ENCODE assay signal across 8 mouse cellular contexts in the genomic region with DNA sequence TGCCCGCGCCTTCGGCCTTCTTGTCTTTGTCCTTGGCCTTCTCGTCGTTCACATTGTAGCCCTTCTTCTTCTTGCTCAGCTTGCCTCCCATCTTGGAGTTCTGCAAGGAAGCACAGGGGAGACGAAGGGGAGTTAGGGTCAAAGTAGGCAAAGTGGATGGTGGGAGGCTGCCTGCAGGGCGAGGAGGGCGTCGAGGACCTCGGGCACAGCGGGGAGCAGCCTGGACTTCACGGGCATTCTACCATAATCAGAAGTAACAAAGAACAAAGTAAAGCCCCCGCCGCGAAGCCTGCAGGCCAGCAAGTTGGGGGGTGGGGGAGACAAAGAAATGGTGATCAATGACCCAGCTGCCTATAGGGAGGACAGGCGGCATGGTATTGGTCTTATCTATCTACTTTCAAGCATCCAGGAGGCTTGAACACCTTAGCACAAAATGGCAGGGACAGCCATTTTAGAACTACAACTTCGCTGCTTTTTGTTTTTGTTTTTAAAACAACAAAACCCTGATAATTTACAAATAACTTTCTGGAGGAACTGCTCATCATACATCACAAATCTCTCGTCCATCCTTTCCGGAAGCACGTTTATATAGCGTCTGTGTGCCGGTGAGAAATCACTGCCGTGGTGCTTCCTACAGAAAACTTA. TPM values are rescaled to one million over a fixed set of nuclear protein-coding genes. Genes with fewer than 3 reads are reported as not detected.
DNase-seq lines count a peak whose midpoint lies in the region; ATAC-seq and TF ChIP-seq lines count a peak whose summit lies in the region.

No protein-coding gene starts in this region.

- ATAC-seq in hindbrain, postnatal 0 days: no peak
- no peak for ATAC-seq in midbrain, postnatal 0 days (ENCODE audit: low FRiP score)
- ATAC-seq in megakaryocyte-erythroid progenitor cell, adult 5-6 weeks (replicated peaks; ENCODE audit: low FRiP score, low TSS enrichment, poor library complexity, severe bottlenecking): no peak

- 65% methylated on average over 23 of the region's 23 CpGs for WGBS in kidney, adult 2 months
- 14% methylated on average over 23 of the region's 23 CpGs for WGBS in hindbrain, postnatal 0 days
- 13% methylated on average over 23 of the region's 23 CpGs for WGBS in midbrain, postnatal 0 days

- peak overlapping the region; percentile 56 for H3K9ac ChIP-seq in hindbrain, postnatal 0 days (replicated peaks; ENCODE audit: low read length)
- peak overlapping the region; percentile 63 for H3K9ac ChIP-seq in midbrain, postnatal 0 days (replicated peaks; ENCODE audit: low read length, poor library complexity, severe bottlenecking)

- H3K27me3 ChIP-seq in kidney, adult 2 months (replicated peaks; ENCODE audit: control insufficient read depth, insufficient read depth, low read length): 0 out of 2 replicates have a peak, but pooled peaks cover 2% of the 10 kb centered on the region
- H3K27me3 ChIP-seq in hindbrain, postnatal 0 days (ENCODE audit: insufficient read depth, low read length): no peaks in the 10 kb centered on the region
- H3K27me3 ChIP-seq in midbrain, postnatal 0 days (ENCODE audit: insufficient read depth, low read length): no peaks in the 10 kb centered on the region

- no peaks in the 10 kb centered on the region for H3K9me3 ChIP-seq in hindbrain, postnatal 0 days (ENCODE audit: low read length)
- no peaks in the 10 kb centered on the region for H3K9me3 ChIP-seq in midbrain, postnatal 0 days (ENCODE audit: low read length)

- no peak for DNase-seq in kidney, adult 2 months
- DNase-seq in kidney, adult 11 months: no peak
- DNase-seq in embryo, embryonic 10 days (ENCODE audit: low spot score): peak; percentile 55
- DNase-seq in hindbrain, postnatal 0 days (ENCODE audit: low spot score): peak; percentile 37
- no peak for DNase-seq in midbrain, postnatal 0 days (ENCODE audit: low spot score)
- no peak for DNase-seq in adrenal gland, adult 8-10 months
- DNase-seq in adrenal gland, postnatal 10 days: no peak

- H3K4me2 ChIP-seq in hindbrain, postnatal 0 days (ENCODE audit: low read depth, low read length): peak overlapping the region; percentile 53
- peak overlapping the region; percentile 57 for H3K4me2 ChIP-seq in midbrain, postnatal 0 days (ENCODE audit: low read depth, low read length, poor library complexity, severe bottlenecking)

- no peaks in the 10 kb centered on the region for H3K4me1 ChIP-seq in kidney, adult 2 months (ENCODE audit: control insufficient read depth, insufficient read depth, low read length)
- 0 out of 2 replicates have a peak, but pooled peaks cover 18% of the 10 kb centered on the region for H3K4me1 ChIP-seq in hindbrain, postnatal 0 days (ENCODE audit: insufficient read depth, low read length)
- peaks cover 22% of the 10 kb centered on the region; the same call in 1 of the 2 replicates for H3K4me1 ChIP-seq in midbrain, postnatal 0 days (ENCODE audit: insufficient read depth, low read length)

- H3K36me3 ChIP-seq in kidney, adult 2 months (ENCODE audit: control insufficient read depth, insufficient read depth, low read length): no peaks in the 10 kb centered on the region
- no peaks in the 10 kb centered on the region for H3K36me3 ChIP-seq in hindbrain, postnatal 0 days (ENCODE audit: insufficient read depth, low read length)
- no peaks in the 10 kb centered on the region; the same call in 1 of the 2 replicates for H3K36me3 ChIP-seq in midbrain, postnatal 0 days (ENCODE audit: insufficient read depth, low read length)

- TF ChIP-seq CTCF in kidney, adult 2 months (conservative IDR thresholded peaks at IDR 0.05; ENCODE audit: insufficient read depth, insufficient read length, low read depth, low read length): no peak
- no peak for TF ChIP-seq CTCF in hindbrain, postnatal 0 days (IDR thresholded peaks at IDR 0.05; ENCODE audit: low read depth)
- no peak for TF ChIP-seq CTCF in midbrain, postnatal 0 days (IDR thresholded peaks at IDR 0.05)

- no peak for TF ChIP-seq POLR2A in kidney, adult 2 months (IDR thresholded peaks at IDR 0.05; ENCODE audit: low read depth, low read length)

- 0 out of 2 replicates have a peak overlapping the region, but pooled peaks have one; percentile 42 for H3K4me3 ChIP-seq in kidney, adult 2 months (ENCODE audit: insufficient read depth, low read depth, low read length)
- H3K4me3 ChIP-seq in hindbrain, postnatal 0 days (ENCODE audit: low read length): peak overlapping the region; percentile 29; the same call in 1 of the 2 replicates
- H3K4me3 ChIP-seq in midbrain, postnatal 0 days (ENCODE audit: low read depth, low read length): peak overlapping the region; percentile 19

- no peak overlapping the region for H3K27ac ChIP-seq in kidney, adult 2 months (ENCODE audit: insufficient read depth, low read depth, low read length)
- H3K27ac ChIP-seq in hindbrain, postnatal 0 days: peak overlapping the region; percentile 81
- H3K27ac ChIP-seq in midbrain, postnatal 0 days (ENCODE audit: low read depth, low read length): peak overlapping the region; percentile 83

RNA-seq across cellular contexts. Expression of a gene that starts 48.6 kb away (rescaled TPM):
- 1.6 and 2.7 TPM in 2 replicates for polyA plus RNA-seq in kidney, adult 2 months (2012; rRNA removed)
- total RNA-seq in hindbrain, postnatal 0 days (2014; rRNA removed): 701 and 894 TPM in 2 replicates
- polyA plus RNA-seq in hindbrain, postnatal 0 days (2015; fragmentation: Nextera tagmentation; extraction: Ambion mirVana): 415 and 425 TPM in 2 replicates
- 1,178 and 1,429 TPM in 2 replicates for total RNA-seq in midbrain, postnatal 0 days (2014; rRNA removed)
- polyA plus RNA-seq in midbrain, postnatal 0 days (2015; fragmentation: Nextera tagmentation; extraction: Ambion mirVana): 480 and 547 TPM in 2 replicates
- 0.40 and 0.52 TPM in 2 replicates for total RNA-seq in megakaryocyte-erythroid progenitor cell, adult 5-6 weeks (2014; fragmentation: Nextera tagmentation)
- 2.0 and 4.8 TPM in 2 replicates for total RNA-seq in megakaryocyte-erythroid progenitor cell, adult 5-6 weeks (2017)
- total RNA-seq in adrenal gland, adult 8-10 months (2022): 1 to 10 TPM; 3.1 to 4.9 (median 3.6) TPM
- 10 to 100 TPM; 17.6 to 29.6 TPM for total RNA-seq in adrenal gland, postnatal 10 days (2021)

Comparison
In these comparisons a context has a peak if more than half of its experiments do, and no peak if none do; other contexts are left out.
1. DNase-seq: peak in embryo, embryonic 10 days (single experiment) and hindbrain, postnatal 0 days (single experiment); none in kidney, adult 2 months (single experiment), kidney, adult 11 months (single experiment), midbrain, postnatal 0 days (single experiment), adrenal gland, adult 8-10 months (single experiment) and adrenal gland, postnatal 10 days (single experiment).
2. RNA of a gene that starts 48.6 kb away (total RNA-seq): 1,178 to 1,429 TPM in midbrain, postnatal 0 days and 701 to 894 TPM in hindbrain, postnatal 0 days; 17.6 to 29.6 TPM in adrenal gland, postnatal 10 days, 3.1 to 4.9 TPM in adrenal gland, adult 8-10 months and 0.40 to 4.8 TPM in megakaryocyte-erythroid progenitor cell, adult 5-6 weeks; every median in the first group is over 10 times any median in the second.
3. Peak in every context shown above with its lines, with median percentiles within 50 percentile points of each other: H3K4me3 ChIP-seq.